Mouse (Mus musculus) heart, postnatal 0 days (tissue): ENCODE data around the gene Trip11. TPM values are rescaled to one million over a fixed set of nuclear protein-coding genes. Genes with fewer than 3 reads are reported as not detected.

Experiments
- ATAC-seq: fragments of 200-750 bp; cut with Nextera tagmentation; 2 replicates; pipeline ENCODE4 v1.8.0; 2017; ENCODE audit warnings: low read depth, moderate number of reproducible peaks, moderate library complexity; ENCODE audit not compliant: insufficient read depth
- DNase-seq: peaks from one replicate; pipeline ENCODE4 v3.0.0-alpha.2; 2016; ENCODE audit warnings: low spot score
- H3K27ac ChIP-seq: fragments of 300-500 bp; sonication (generic); 2 replicates; pipeline ENCODE4 v1.5.1; 2014; ENCODE audit warnings: low read depth, mild to moderate bottlenecking
- H3K27me3 ChIP-seq: fragments of 300-500 bp; sonication (generic); 2 replicates; pipeline ENCODE4 v1.6.1; 2014; ENCODE audit warnings: low read length, mixed read lengths; ENCODE audit not compliant: control insufficient read depth, insufficient read depth
- H3K36me3 ChIP-seq: fragments of 300-500 bp; sonication (generic); replicated peaks from 2 replicates; pipeline ENCODE4 v1.6.1; 2014; ENCODE audit warnings: low read length, mixed read lengths; ENCODE audit not compliant: control insufficient read depth, insufficient read depth
- H3K4me1 ChIP-seq: fragments of 300-500 bp; sonication (generic); 2 replicates; pipeline ENCODE4 v1.6.1; 2014; ENCODE audit warnings: antibody characterized with exemption; ENCODE audit not compliant: control insufficient read depth, insufficient read depth
- H3K4me2 ChIP-seq: fragments of 300-500 bp; sonication (generic); 2 replicates; pipeline ENCODE4 v1.6.1; 2014; ENCODE audit warnings: low read depth, mild to moderate bottlenecking, low read length, moderate library complexity
- H3K4me3 ChIP-seq: fragments of 300-500 bp; sonication (generic); 2 replicates; pipeline ENCODE4 v1.5.1; 2014; ENCODE audit warnings: low read depth, low read length
- H3K9ac ChIP-seq: fragments of 300-500 bp; sonication (generic); replicated peaks from 2 replicates; pipeline ENCODE4 v1.6.1; 2014; ENCODE audit warnings: low read depth, low read length, mixed read lengths
- H3K9me3 ChIP-seq: fragments of 300-500 bp; sonication (generic); replicated peaks from 2 replicates; pipeline ENCODE4 v1.6.1; 2016; ENCODE audit warnings: low read length; ENCODE audit not compliant: control insufficient read depth
- CTCF ChIP-seq: IDR thresholded peaks from 2 replicates; pipeline ENCODE4 v1.5.1; 2016; ENCODE audit warnings: antibody characterized with exemption, control low read depth, low read depth
- EP300 ChIP-seq: IDR thresholded peaks from 2 replicates; pipeline ENCODE4 v1.6.1; 2016; ENCODE audit warnings: antibody characterized with exemption, low read depth
- WGBS: fragments of 180-500 bp; shearing (Covaris S2); extraction: QIAGEN DNeasy Blood & Tissue Kit; methylation state at CpG from one replicate; pipeline ENCODE4 v1.1.7; 2014; 5-methylcytosine and 5-hydroxymethylcytosine counted together
- polyA plus RNA-seq: library from polyadenylated mRNA; unstranded; fragments of >200 nt; fragmentation: Nextera tagmentation; extraction: Ambion mirVana; gene quantifications from 2 replicates; pipeline ENCODE4 v1.2.1, GENCODE M21; 2015
- total RNA-seq: library from RNA; depleted of rRNA; stranded (reverse); fragments of >200 nt; gene quantifications from 2 replicates; pipeline ENCODE4 v1.2.3, GENCODE M21; 2014; ENCODE audit warnings: low replicate concordance

The Trip11 gene
- total and polyA plus RNA-seq, 2 experiments from 2014 or later, result 20.7 to 23.4 TPM

DNA sequence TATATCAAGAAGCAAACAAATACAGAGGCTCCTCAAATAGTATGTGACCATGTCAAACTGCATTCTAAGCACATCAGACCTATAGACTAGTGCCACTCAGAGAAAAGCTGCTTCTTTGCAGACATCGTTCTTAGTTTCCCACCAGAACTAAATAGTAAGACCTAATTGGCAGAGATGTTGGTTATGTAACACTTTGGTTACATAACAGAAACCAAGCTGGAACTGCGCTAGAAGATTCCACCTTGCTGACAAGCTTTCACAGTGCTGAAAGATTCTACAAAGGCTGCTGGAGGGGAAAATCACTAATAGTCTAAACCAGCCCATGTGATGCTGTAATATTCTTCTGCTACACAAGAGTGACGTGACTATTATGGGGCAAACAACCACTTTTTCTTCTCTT is 22.2 kb upstream of the Trip11 start:
- Histone ChIP-seq H3K9ac (no peak overlapping the region), H3K4me3 (no peak overlapping the region), H3K9me3 (no peaks in the 10 kb centered on the region), H3K27ac (no peak overlapping the region), H3K4me2 (no peak overlapping the region), H3K36me3 (peaks cover 65% of the 10 kb centered on the region), H3K4me1 (no peaks in the 10 kb centered on the region), H3K27me3 (no peaks in the 10 kb centered on the region)
- ATAC-seq, result no peak
- DNase-seq, result no peak
- no peak for TF ChIP-seq EP300
- TF ChIP-seq CTCF, result no peak
- WGBS, result 88% methylated on average over 3 of the region's 3 CpGs

DNA sequence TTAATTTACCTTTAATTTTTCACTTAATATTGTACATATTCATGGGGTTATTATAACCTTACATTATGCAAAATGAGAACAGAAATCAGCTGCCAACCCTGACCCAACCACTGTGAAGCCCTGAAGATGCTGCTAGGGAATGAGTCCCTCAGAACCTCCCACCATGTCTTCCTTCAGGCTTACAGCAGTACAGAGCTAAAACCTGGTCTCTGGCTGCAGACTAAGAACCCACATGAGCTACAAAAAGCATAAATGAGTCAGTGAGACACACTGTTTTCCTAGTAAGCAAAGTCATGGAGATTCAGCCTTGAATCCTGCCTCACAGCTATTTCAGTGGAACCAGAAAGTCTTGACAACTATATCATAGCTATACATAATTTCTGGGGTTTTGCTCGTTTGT is 15.4 kb upstream of the Trip11 start:
- no peak overlapping the region for H3K4me2 ChIP-seq
- peaks cover 70% of the 10 kb centered on the region for H3K36me3 ChIP-seq
- H3K9ac ChIP-seq, result no peak overlapping the region
- 58% methylated on average over 1 of the region's 1 CpGs for WGBS
- no peaks in the 10 kb centered on the region for H3K9me3 ChIP-seq
- no peaks in the 10 kb centered on the region for H3K27me3 ChIP-seq
- H3K4me1 ChIP-seq, result no peaks in the 10 kb centered on the region
- H3K4me3 ChIP-seq, result no peak overlapping the region
- DNase-seq, result no peak
- TF ChIP-seq CTCF (no peak), EP300 (no peak)
- ATAC-seq, result no peak
- H3K27ac ChIP-seq, result no peak overlapping the region

DNA sequence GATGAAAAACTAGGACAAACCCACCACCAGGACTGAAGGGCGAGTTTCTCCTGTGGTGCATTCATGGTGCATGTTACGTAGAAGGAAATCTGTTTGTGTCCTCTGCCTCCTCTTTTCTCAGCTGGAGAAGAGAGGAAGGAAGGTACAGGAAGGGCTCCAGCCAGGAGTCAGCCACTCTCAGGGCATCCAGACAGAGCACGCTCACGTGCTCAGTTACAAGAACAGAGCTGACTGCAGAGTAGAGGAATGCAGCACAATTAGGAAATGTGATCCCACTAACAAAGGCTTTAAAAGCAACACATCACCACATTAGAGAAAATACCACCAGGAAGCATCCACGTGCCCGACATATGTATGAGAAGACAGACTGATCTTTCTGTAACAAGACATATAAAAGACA is 9.2 kb upstream of the Trip11 start:
- Histone ChIP-seq H3K27ac (peak overlapping the region; percentile 43; the same call in 1 of the 2 replicates), H3K9ac (no peak overlapping the region), H3K9me3 (no peaks in the 10 kb centered on the region), H3K4me1 (no peaks in the 10 kb centered on the region), H3K27me3 (no peaks in the 10 kb centered on the region), H3K4me2 (no peak overlapping the region), H3K4me3 (no peak overlapping the region), H3K36me3 (peaks cover 25% of the 10 kb centered on the region)
- TF ChIP-seq EP300 (no peak), CTCF (no peak)
- 57% methylated on average over 6 of the region's 6 CpGs for WGBS
- ATAC-seq (peak; percentile 75; the same call in 1 of the 2 replicates), DNase-seq (peak; percentile 32)

DNA sequence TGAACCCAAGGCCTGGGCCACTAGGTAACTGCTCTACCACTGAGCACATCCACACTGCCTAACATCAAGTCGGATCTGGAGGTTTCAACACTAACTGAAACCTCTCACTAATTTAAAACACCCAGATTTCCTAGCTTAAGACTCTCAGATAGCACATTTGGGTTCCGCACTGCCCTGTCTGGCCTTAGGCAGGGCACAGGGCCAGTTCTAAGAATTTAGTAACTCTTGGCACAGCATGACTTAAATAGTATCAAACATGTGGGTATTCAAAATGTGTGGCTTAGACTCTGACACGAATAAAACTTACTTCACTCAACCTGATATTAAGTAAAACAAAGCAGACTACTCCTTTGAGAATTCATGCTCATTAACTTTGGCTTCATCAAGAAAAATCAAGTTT is 6.8 kb upstream of the Trip11 start:
- ATAC-seq (no peak), DNase-seq (no peak)
- no peak overlapping the region for H3K4me3 ChIP-seq
- no peak overlapping the region for H3K9ac ChIP-seq
- H3K27me3 ChIP-seq, result no peaks in the 10 kb centered on the region
- peaks cover 12% of the 10 kb centered on the region for H3K36me3 ChIP-seq
- TF ChIP-seq EP300 (no peak), CTCF (no peak)
- no peaks in the 10 kb centered on the region for H3K9me3 ChIP-seq
- H3K4me1 ChIP-seq, result no peaks in the 10 kb centered on the region
- no peak overlapping the region for H3K4me2 ChIP-seq
- 57% methylated on average over 3 of the region's 3 CpGs for WGBS
- H3K27ac ChIP-seq, result no peak overlapping the region

DNA sequence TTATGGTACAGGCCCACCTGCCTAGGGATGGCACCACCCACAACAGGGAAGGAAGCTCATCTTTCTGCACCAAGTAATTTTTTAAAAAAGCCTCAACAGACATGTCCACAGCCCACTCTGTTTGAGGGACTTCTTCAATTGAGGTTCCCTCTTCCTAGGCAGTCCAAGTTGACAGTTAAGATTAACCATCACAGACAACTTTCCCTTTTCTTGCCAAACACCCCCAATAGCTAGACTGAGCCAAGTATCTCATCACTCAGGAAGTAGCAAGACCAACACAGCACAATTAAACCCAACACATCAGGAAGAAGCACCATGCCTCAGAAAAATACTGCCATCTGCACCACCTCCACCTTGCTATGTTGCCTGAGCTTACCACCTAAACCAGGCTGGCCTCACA is 4.1 kb upstream of the Trip11 start:
- no peak overlapping the region for H3K4me3 ChIP-seq
- peaks cover 6% of the 10 kb centered on the region; the same call in 1 of the 2 replicates for H3K4me1 ChIP-seq
- DNase-seq (no peak), ATAC-seq (no peak)
- no peaks in the 10 kb centered on the region for H3K27me3 ChIP-seq
- no peak overlapping the region for H3K27ac ChIP-seq
- H3K9ac ChIP-seq, result no peak overlapping the region
- H3K4me2 ChIP-seq, result no peak overlapping the region
- H3K36me3 ChIP-seq, result peaks cover 4% of the 10 kb centered on the region; the same call in 1 of the 2 replicates
- no peak for TF ChIP-seq EP300
- no peak for TF ChIP-seq CTCF
- no peaks in the 10 kb centered on the region for H3K9me3 ChIP-seq

DNA sequence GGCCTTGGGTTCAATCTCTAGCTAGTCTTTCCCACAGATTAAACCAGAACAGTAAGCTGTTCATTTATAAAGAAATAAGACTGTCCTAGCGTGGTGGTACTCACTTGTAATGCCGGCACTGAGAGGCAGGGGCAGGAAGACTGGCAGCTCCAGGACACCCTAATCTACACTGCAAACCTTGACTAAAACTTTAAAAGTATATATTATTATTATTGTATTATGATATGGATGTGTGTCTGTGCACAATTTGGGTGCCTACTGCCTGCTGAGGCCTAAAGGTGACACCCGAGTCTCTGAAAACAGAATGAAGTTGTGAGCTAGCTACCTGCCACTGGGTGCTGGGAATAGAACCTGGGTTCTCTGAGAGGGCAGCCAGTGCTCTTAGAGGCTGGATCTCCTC is 1.7 kb downstream of the Trip11 start:
- Histone ChIP-seq H3K27ac (no peak overlapping the region), H3K9me3 (no peaks in the 10 kb centered on the region), H3K9ac (no peak overlapping the region), H3K4me1 (peaks cover 24% of the 10 kb centered on the region), H3K36me3 (peaks cover 10% of the 10 kb centered on the region), H3K4me2 (peak overlapping the region; percentile 79), H3K27me3 (no peaks in the 10 kb centered on the region), H3K4me3 (peak overlapping the region; percentile 83; the same call in 1 of the 2 replicates)
- TF ChIP-seq CTCF, result no peak
- no peak for TF ChIP-seq EP300
- 79% methylated on average over 3 of the region's 3 CpGs for WGBS
- DNase-seq, result no peak
- ATAC-seq, result no peak
